Mouse (Mus musculus) thymus, postnatal 10 days (tissue): ENCODE results near the gene Arhgef38.

Source experiments
- DNase-seq, 2 experiments: peaks; one replicate each; pipeline ENCODE4 v3.0.0; 2021; ENCODE audit warnings: low spot score in 2 of 2

Arhgef38 gene

DNA sequence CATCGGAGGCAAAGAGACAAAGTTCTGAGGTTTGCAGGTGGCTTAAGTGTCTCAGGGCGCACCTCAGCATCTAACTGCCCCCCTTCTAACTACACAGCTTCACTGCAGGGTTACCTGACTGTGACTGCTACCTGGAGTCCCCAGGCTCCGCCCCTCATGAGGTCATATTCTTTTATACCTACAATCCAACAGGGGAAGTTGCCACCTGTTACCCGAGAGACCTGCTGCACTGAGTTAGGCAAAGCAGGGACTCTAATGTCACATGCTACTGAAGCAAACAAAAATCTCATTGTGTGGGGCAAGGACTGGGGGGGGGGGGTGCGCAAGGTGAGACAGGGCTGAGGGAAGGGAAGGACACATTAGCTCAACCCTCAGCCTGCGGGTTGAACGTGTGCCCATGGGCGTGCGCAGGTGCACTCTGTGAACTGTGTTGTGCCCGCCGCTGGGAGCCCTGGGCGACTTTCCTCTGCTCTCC is at the start of gene Arhgef38:
Arhgef38 (minus strand) TSS at position 129 of the 475 bp plus-strand sequence.
- no peak for DNase-seq

DNA sequence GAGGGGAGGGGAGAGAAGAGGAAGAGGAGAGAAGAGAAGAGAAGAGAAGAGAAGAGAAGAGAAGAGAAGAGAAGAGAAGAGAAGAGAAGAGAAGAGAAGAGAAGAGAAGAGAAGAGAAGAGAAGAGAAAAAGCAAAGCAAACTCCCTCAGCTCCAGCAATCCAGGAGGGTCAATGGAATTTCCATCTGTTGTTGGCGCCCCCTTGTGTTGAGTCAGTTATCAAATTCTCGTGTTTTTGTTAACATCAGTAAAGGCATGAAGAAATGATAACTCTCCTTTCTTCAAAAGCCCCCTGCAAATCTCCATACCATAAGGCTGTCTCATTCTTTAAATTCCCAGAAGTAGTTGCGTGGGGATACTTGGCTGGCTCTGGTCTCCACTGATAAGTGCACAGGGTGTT is 37.1 kb upstream of the Arhgef38 start:
- peak; percentile 29 to 65 for DNase-seq

DNA sequence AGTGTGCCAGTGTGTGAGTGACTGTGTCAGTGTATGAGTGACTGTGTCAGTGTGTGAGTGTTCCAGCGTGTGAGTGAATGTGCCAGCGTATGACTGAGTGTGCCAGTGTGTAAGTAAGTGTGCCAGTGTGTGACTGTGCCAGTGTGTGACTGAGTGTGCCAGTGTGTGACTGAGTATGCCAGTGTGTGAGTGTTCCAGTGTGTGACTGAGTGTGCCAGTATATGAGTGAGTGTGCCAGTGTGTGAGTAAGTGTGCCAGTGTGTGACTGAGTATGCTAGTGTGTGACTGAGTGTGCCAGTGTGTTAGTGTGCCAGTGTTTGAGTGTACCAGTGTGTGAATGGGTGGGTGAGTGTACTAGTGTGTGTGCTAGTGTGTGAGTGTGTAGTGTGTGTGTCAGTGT is 24.1 kb upstream of the Arhgef38 start:
- no peak for DNase-seq

DNA sequence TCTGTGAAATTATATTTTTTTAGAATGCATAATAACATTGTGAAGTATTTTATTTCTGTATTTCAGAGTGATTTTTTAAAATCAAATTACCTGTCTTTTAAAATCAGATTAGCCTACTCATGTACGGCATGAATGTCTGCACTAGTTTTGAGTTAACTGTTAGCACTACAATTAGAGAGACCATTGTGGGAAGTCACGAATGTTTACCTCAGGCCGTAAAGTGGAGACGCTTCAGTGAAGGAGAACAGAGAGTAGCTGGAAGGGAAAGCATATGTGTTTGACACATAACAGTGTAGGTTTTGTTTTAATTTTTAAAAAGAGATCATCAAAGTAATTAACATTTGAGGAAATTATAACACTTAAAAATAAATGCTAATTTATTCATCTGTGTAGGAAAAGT is 21.1 kb upstream of the Arhgef38 start:
- DNase-seq: no peak

DNA sequence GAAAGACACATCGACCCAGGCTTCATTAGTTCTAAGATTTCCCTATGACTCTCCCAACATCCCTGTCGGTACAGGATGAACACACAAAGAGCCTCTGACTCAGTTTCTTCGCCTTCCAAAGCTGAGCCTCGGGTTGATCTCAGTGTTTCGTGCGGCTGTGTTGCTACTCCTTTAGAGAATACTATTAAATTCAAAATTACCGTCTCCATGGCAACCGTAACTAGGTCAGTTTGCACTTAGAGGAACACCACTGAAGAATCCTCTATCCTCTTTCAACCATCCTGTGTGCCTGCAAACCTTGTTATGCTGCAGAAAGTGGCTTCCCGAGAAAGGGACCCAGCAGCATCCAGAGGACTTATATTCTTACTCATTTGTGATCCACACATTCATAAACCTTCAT is 9.3 kb upstream of the Arhgef38 start:
- no peak for DNase-seq

DNA sequence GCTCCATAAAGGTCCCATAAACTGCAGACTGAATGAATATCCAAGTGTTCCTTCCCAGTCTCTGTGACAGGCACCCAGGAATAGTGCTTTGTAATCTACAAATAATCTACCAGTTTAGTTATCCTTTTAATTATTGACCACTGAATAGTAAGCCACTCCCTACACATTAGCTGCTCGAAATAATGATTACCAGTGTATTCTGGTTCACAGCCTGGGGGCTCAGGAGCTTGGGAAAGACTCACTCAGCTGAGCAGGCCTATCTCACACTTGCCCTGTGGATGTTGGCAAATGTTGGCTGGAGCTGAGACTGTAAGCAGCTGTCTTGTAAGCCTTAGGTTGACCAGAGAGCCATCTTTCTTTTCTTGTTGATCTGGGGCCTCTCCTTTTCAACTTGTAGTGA is 7.2 kb upstream of the Arhgef38 start:
- no peak for DNase-seq

DNA sequence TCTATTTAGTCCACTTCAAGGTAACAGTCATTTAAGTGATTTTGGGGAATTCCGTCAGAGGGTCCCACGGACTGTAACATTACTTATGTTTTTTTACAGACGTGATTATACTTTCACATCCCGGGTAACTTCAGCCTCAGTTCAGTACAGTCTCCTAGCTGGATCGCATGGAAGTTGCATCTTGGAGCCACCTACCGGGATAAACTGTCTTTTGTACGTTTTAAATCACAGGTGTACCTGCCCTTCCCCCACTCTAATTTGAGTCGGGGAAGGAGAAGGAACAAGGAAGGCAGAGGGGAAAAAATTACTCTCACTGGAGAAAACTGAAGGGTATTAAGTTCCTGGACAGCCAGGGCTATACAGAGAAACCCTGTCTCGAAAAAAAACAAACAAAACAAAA is 756 bp downstream of the Arhgef38 start:
- no peak for DNase-seq

DNA sequence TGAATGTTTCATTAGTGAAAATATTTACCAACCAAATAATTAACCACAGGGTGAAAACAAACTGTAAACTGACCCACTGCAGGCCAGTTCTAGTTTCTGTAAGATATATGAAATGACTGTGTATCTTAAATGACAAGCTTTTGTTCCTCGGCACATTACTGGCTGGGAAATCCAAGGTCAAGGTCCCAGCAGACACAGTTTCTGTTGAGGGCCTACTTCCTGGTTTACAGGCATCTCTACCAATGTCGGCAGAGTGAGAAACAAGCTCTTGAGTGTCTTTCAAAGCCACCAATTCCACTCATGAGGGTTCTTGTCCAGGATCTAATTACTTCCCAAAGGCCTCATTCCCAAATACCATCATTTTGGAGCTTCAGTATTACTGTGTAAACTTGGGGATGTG is 4.3 kb downstream of the Arhgef38 start:
- DNase-seq: no peak

DNA sequence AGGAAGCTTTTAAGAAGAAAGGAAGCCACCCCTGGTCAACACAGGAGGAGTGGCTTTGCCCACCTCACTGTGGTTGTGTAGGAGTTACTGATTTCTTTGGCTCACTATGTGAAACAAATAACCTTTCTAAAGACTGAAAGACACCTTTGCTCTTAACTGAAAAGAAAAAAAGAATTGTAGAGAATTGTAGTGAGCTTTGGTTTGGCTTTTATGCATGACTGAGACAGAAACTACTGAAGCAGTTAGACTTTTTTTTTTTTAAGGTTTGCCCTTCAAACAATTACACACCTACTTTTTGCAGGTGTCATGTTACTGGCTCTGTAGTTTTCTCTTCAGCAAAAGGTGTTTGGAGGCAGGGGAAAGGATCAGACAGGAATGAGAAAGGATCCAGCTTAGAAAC is 5.2 kb downstream of the Arhgef38 start:
- no peak for DNase-seq

DNA sequence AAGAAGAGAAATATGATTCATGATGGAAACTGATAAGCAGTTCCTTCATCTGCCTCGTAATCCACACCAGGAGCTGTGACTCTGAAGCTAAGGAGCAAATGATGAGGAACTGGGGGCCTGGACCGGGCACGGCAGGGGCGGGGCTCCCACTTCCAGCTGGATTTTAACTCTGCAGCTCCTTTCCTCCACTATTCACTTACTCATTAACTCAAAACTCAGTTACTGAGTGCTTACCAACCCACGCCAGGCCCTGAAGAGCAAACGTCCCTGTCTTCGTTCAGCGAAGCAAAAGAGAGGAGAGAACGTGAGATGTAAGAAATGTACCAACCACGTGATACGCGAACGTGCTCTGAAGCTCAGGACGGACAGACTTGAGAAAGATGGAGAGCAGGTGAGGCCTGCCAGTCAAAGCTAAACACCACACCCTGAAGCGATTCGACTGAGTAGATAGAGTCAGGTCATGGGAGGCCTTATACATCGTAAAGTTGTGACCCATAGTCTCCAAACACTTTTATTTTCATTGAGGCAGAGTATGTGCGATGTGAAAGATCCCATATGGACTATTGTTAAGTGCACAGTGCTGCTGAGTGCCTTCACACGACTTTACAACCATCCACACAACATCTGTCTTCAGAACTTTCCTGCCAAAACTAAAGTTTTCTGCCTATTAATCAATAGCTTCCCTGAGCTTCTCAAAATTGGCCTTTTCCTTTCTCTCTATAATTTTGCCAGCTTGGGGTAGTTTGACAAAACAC is 7.3 kb downstream of the Arhgef38 start:
- no peak for DNase-seq

DNA sequence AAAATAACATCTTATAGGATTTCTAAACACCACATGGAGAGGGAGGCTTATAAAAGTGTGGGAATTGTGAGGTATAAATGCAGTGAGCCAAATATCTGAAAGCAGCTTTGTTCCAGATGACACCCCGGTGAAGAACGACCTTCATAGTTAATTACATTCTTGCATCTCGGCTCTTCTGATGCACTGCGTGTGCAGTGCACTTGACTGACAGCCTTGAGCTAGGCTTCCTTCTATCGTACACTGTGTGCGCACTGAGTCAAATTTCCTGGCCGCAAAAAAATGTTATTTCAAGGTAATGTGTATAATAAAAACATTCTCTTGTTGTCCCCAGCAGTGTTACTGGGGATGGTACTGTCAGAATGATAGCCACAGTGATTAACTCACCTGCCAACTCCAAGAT is 16.2 kb downstream of the Arhgef38 start:
- no peak for DNase-seq

DNA sequence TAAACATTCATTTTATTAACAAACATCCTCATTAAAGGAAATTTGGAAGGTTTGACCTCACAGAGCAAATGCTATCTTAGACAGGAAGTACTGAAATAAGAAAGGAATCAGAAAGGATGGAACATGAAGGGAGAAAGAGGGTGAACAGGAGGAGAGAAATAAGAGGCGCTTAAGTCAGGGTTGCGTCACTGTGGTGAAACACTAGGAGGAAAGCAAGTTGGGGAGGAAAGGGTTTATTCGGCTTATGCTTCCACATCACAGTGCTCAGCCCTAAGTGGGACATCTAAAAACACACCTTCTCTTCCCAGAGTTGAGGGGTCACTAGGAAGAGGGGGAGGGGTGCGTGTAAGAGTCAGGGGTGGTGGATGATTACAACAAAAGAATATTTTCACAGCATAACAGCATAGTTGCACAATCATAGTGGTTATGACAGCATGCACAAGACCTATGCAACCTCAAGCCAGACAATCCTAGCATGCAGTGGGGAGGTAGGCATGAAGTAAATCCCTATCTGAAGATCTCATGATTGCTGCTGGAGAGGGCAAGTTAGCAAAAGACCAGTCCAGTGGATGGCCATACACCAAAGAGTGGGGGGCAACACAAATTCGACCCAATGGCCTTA is 19.4 kb downstream of the Arhgef38 start:
- no peak for DNase-seq

DNA sequence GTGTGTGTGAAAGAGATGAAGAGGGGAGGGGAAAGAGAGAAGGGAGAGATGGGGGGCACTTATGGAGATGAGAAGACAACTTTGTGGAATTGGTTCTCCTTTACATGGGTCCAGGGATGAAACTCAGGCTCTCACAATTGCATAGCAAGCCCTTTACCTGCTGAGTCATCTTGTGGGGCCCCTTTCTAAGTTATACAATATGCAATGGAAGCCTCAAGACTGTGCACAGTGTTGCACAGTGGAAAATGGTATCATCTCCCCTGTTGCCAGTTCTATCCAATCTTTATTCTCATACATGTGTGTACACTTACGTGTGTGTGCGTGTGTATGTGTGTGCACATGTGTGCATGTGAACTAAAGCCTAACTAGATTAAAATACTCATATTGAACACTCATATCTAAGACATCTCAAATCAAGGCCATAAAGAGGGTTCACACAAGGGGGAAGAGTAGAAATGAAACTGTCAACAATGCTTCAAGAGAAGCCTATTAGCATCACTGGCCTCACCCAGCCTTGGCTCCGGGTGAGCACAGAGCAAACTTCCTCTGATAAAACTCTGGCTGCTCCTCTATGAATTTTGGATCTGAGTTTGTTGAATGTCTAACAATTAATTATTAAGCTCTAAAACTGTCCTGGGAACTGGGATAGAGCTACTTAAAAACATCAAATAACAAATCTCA is 21.2 kb downstream of the Arhgef38 start:
- no peak for DNase-seq

DNA sequence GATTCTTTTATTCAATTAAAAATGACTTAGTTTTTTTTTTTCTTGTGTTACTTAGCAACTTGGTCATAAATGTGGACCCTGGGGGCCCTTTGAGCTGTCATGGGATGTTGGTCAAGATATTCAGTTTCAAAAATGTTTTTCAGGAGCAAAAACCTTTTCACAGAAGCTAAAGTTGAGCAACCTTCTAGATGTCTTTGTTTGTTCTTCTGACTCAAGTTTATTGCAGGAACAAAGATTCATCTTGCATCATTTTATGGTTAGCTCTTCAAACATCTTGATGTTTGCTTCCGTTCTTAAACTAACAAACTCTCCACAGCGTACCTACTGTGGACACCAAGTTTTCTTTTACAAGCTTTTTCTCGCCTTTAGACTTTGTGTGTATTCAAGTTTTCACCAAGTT is 23.4 kb downstream of the Arhgef38 start:
- no peak for DNase-seq

DNA sequence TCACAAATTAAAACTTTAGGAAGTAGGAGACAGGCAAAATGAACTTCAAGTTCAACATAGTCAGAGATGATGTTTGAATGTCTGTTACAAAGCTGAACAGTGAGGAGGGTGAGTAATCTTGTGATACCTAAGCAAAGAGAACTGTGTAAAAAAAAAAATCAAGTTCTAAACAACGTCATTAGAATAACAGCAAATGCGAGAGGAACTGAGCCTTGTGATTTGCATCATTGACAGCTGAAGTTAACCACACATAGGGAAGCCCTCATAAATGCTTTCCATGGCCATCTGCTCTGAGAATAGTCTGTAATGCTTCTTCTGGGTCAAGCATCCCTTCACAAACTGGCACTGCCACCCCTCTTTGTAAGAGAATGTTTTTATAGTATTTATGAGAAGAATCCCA is 31.0 kb downstream of the Arhgef38 start:
- DNase-seq: no peak

DNA sequence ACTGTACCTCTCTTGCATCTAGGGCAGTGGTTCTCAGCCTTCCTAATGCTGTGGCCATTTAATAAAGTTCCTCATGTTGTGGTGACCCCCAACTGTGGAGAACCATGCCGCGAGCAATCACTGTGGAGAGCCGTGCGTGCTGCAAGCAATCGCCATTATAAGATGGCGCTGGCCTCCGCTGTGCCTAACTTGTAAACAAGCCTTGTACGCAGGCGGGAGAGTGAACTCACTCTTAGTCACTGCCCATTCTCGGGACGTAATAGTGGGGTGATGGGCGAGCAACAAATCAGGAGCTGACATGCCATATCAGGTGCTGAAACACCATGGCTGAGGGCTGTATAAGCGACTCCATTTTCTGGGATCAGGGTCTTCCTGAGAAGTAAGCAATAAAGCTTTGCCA is 32.6 kb downstream of the Arhgef38 start:
- no peak for DNase-seq

DNA sequence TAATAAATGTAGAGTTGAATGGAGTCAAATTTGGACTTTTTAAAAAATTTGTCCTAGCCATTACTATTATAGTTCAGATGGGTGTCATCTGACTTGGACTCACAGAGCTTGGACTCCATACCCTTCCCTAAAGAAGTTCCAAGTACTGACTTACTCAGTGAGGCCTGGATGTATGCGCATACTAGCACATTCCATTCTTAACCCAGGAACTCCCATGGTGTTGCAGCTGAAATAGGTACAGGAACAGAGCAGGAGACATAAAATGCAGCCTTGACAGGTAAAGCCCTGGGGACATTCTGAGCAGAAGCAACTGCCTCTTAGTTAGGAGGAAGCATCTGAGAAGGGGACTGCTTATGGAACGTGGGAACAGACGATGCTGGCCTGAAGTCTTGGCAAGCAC is 45.8 kb downstream of the Arhgef38 start:
- no peak for DNase-seq

DNA sequence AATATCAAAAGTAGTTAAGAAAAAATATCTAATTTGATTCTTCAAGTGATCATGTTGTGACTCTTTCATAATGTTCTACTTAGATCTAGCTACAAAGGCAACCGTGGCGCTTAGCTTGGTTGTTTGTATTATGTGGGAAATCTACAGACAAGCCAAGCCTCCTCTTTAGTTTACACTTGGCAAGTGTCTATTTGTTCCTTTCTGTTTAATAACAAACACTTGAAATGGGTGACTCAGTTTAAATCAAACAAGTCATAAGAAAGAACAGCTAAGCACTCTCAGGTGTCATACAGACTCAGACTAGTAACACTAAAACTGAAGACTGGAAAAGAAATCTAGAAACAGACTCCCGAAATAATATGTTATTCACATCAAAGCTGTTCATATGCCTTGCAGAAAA is 47.2 kb downstream of the Arhgef38 start:
- no peak for DNase-seq

DNA sequence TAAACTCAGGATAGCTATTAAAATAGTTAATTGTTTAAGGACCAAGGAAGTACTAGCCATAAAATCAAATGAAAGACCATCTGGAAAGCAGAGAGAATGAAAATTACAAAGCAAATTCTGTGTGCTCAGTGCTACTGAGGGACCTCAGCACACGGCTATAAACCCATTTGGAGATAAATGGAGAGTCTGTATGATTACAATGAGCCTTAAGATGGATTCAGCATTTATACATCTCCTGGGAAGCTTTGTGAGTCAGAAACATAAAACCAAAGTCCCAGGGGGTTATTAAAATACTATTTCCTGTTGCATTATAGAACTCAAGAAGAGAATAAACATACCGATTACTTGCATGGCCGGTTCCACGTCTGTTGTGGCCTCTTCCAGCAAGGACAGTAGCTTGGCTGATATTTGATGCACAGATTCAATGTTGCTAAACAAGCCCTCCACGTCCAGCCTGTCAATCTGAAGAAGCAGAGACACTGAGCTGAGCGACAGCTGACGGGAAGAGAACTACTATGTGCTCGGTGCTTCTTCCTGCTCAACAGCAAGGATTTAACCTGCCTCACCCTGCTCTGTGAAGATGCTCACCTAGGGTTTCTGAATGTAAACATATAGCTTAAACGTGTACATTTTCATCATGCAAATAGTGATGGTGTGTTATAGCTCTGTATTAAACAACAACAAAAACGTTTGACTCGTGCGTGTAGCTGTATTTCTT is 58.6 kb downstream of the Arhgef38 start:
- DNase-seq: no peak

DNA sequence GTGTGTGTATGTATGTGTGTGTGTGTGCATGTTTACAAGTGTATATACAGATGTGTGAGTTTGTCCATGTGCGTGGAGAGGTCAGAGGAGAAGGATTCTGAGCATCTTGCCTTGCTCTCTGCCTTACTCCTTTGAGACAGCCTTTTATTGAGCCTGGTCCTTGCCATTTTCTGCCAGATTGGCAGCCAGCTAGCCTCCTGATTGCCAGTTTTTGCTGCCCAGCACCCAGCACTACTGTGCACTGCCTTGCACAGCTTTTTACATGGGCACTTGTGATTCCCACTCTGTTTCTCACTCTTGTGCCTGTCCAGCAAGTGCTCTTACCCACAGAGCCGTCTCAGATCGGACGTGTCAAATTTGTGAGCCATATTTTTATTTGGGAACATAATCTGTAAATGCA is 62.5 kb downstream of the Arhgef38 start:
- no peak for DNase-seq

DNA sequence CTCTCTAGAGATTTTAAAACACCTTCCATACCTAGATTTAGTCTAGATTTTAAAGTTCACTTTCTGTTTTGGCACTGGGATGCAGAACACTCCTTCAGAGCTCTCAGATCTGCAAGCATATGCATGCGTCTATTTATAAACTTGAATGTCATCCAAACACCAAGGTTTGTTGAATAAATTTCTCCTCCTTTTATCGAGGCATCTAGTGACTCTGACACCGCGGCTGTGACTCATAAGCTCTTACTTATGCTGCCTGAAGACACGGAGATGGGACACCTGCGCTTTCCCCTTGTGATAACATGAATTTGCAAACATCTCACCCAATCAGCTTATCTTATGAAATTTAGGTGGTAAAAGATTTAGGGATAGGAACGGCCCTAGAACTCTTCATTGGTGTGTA is 65.0 kb downstream of the Arhgef38 start:
- no peak for DNase-seq

DNA sequence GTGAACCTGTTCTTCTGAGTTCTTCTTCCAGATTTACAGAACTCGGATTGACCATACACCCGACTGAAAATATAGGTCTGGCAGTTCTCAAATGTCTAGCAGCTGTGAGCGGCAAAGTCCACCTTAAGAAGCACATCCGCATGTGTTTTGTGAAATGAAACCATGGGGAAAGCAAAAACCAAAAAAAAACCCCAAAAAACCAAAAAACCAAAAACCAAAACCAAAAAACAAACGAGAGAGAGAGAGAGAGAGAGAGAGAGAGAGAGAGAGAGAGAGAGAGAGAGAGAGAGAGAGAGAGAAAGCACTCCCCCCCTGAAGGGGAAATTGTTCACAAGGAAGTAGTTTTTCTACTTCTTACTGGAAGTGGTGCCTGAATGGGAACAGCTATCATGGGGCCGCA is 67.2 kb downstream of the Arhgef38 start:
- DNase-seq: no peak
